Mouse (Mus musculus): ENCODE measurements around the gene Snx13.

DNA sequence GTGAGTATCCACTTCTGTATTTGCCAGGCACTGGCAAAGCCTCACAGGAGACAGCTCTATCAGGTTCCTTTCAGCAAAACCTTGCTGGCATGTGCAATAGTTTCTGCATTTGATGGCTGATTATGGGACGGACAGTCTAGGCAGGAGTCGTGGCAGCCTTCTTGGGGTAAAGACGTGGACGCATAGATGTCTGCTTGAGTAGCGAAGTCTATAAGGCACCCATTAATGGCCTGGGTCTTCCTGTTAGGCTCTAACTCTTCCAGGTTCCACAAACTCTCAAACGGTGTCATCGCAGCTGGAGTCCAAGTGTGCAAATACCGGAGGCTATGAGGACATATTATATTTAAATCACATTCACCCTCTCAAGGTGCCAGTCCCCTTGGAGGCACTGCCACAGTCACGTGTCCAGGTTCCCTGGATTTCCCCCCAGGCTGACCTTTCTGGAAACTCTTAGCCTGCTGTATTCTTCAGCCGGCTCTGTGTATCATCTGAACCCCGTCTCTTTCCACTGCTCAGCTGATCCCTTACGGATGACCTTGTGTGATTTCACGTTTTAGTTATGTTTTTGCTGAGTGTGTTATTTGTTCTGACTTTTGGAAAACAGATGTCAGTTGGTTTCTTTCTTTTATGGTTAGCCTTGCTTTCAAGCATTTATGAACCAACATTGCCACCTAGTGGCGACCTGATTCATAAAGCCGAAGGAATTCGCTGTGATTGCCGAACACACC is 144.9 kb downstream of the Snx13 start:
- TF ChIP-seq CTCF (IDR thresholded peaks at IDR 0.05; ENCODE audit: low read depth, low read length) (no peak), POLR2A (IDR thresholded peaks at IDR 0.05; ENCODE audit: borderline replicate concordance, low read depth, low read length) (no peak)
